Mouse (Mus musculus): ENCODE results near the gene Sele.

DNA sequence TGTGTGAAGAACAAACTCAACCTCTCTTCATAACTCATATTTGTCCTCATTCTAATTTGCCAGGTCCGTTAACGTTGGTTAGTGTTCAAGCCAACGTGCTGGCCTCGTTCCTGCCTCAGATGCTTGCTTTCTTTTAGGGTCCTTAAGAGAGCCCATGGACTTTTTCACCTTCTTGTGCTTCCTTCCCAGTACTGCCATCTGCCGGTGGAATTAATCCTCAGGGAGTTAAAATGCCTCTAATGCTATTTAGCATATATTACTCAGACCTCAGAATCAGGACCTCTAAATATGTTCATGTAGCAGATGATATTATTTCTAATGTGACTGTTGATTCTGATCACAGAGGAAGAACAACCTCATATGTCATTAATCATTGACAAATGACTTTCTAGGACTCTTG, 20.6 kb upstream of the Sele start:
- TF ChIP-seq CTCF (IDR thresholded peaks at IDR 0.05; ENCODE audit: extremely low read depth, insufficient read depth, insufficient read length, insufficient replicate concordance) (no peak), POLR2A (IDR thresholded peaks at IDR 0.05; ENCODE audit: low read depth, low read length) (no peak)

All from spleen, adult 2 months (tissue).